Mouse (Mus musculus): ENCODE results near the gene Cops3.

DNA sequence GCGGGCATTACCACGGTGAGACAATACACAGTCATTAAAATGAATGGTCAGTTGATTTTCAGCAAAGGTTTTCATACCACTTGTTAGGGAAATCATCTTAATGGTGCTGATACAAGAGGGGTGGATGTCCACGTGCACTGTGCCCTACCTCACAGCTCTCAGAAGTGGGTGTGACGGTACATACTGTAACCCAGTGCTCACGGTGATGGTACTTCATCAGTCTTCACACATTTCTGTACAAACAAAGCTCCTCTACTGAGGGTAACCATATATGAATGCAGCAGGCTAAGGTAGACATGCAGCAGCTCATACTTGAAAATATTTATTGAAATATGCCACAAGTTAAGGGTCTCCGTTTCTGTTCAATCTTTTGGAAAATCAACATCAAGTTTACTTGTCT, 56.0 kb downstream of the Cops3 start:
- TF ChIP-seq CTCF (IDR thresholded peaks at IDR 0.05; ENCODE audit: extremely low read depth, insufficient read depth, low read length) = no peak
- no peak for TF ChIP-seq POLR2A (IDR thresholded peaks at IDR 0.05; ENCODE audit: extremely low read depth, insufficient read depth, low read length)
